Mouse (Mus musculus) heart, adult 2 months (tissue): Measurements from ENCODE around the gene Yipf1.

Experiments used
- CTCF ChIP-seq: fragments of 200-600 bp; IDR thresholded peaks from 2 replicates; pipeline ENCODE4 v1.8.1; 2022; ENCODE audit warnings: antibody characterized with exemption, mild to moderate bottlenecking, moderate library complexity
- EP300 ChIP-seq: fragments of 200-500 bp; IDR thresholded peaks from 2 replicates; pipeline ENCODE4 v1.6.1; 2011; ENCODE audit warnings: low read depth, low read length, control low read depth; ENCODE audit not compliant: insufficient read depth

- no peak for TF ChIP-seq CTCF
- no peak for TF ChIP-seq EP300
Observed at GRCm38 (mm10) chr4:107303531-107303930, 10.6 kb upstream of the Yipf1 start.
